Mouse (Mus musculus): ENCODE data around the gene Gm20696. TPM values are rescaled to one million over a fixed set of nuclear protein-coding genes. Genes with fewer than 3 reads are reported as not detected.

The Gm20696 gene
- polyA plus RNA-seq, 1 experiment from 2014 or later, result 2.7 TPM

DNA sequence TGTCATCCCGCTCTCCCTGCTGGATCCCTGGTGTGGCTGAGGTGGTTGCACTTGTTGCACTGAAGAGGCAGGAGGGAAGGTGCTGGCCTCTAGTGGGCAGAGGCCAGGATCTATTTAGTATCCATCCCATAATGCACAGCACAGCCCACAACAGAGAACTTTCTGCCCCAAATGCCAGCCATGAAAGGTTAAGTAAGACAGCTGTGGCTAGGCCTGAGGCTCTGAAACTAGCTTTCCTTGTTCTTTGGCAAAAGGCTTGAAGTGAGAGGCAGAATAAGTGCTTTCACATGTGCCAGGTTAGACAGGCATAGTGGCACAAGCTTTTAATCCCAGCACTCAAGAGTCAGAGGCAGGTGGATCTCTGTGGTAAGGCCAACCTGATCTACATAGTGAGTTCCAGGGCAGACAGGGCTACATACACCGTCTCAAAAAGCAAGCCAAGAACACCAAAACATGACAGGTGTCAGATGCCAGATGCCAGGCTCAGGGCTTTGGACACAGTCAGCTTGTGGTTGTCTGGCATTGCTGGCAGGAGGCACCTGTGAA, 281.5 kb downstream of the Gm20696 start:
- Histone ChIP-seq H3K27me3 (no peaks in the 10 kb centered on the region), H3K4me1 (replicated peaks) (peaks cover 7% of the 10 kb centered on the region; the same call in 1 of the 2 replicates), H3K27ac (replicated peaks) (no peak overlapping the region), H3K9me3 (no peaks in the 10 kb centered on the region), H3K4me3 (no peak overlapping the region), H3K36me3 (no peaks in the 10 kb centered on the region), H3K9ac (no peak overlapping the region), H3K4me2 (no peak overlapping the region)
- 90% methylated on average over 2 of the region's 2 CpGs for WGBS
- ATAC-seq (ENCODE audit: low read depth), result no peak

DNA sequence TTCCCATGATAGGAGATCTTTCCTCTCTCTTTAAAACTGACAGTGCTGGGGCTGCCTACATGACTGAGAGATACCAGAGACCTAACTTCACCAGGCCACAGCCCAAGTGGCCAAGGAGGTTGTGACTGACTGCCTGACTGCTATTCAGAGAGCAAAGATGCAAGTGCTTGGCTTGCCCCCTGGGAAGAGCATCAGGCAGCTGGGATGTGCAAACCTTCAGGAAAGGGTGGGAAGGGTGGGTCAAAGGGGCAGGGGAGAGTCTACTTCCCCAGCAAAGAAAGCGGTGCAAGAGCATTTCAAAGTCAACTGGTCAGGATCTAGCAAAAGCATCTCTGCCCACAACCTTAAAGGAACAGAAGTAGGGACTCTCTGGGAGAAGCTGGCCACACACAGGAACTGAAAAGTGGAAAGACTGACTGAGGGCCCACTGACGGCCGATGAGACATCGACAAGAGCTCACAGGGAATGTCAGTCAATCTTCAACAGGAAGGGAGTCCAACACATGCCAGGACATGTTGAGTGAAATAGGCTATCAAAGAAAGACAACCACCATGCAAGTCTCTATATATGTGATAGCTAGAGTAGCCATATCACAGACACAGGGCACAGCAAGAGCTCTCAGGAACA, 282.6 kb downstream of the Gm20696 start:
- no peak overlapping the region for H3K4me2 ChIP-seq
- peak overlapping the region; percentile 26; the same call in 1 of the 2 replicates for H3K9ac ChIP-seq
- no peaks in the 10 kb centered on the region for H3K36me3 ChIP-seq
- H3K27me3 ChIP-seq, result no peaks in the 10 kb centered on the region
- H3K4me3 ChIP-seq, result no peak overlapping the region
- no peak overlapping the region for H3K27ac ChIP-seq (replicated peaks)
- 84% methylated on average over 4 of the region's 4 CpGs for WGBS
- peaks cover 7% of the 10 kb centered on the region; the same call in 1 of the 2 replicates for H3K4me1 ChIP-seq (replicated peaks)
- H3K9me3 ChIP-seq, result no peaks in the 10 kb centered on the region
- no peak for ATAC-seq (ENCODE audit: low read depth)

DNA sequence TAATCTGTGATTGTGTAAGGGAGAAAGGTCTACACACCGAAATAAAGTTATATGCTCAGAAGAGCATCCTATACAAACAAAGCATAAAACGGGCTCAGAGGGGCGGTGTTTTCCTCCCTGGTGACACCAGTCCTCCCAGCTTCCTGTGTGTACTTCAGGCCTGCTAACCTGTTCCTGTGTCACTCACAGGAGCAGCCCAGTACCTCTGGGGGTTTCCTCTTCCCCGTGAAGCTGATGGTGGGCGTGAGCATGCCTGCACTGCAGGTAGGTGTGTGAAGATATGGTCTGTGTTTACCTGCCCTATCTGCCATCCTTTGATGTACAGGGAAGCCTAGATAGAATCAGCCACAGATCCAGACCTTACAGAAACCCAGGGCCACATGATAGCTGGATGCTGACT, 286.5 kb downstream of the Gm20696 start:
- Histone ChIP-seq H3K9me3 (no peaks in the 10 kb centered on the region), H3K36me3 (no peaks in the 10 kb centered on the region), H3K4me3 (no peak overlapping the region), H3K9ac (no peak overlapping the region), H3K4me1 (replicated peaks) (peaks cover 34% of the 10 kb centered on the region), H3K27me3 (no peaks in the 10 kb centered on the region), H3K4me2 (no peak overlapping the region), H3K27ac (replicated peaks) (no peak overlapping the region)
- ATAC-seq (ENCODE audit: low read depth), result no peak
- WGBS, result 91% methylated on average over 5 of the region's 5 CpGs

DNA sequence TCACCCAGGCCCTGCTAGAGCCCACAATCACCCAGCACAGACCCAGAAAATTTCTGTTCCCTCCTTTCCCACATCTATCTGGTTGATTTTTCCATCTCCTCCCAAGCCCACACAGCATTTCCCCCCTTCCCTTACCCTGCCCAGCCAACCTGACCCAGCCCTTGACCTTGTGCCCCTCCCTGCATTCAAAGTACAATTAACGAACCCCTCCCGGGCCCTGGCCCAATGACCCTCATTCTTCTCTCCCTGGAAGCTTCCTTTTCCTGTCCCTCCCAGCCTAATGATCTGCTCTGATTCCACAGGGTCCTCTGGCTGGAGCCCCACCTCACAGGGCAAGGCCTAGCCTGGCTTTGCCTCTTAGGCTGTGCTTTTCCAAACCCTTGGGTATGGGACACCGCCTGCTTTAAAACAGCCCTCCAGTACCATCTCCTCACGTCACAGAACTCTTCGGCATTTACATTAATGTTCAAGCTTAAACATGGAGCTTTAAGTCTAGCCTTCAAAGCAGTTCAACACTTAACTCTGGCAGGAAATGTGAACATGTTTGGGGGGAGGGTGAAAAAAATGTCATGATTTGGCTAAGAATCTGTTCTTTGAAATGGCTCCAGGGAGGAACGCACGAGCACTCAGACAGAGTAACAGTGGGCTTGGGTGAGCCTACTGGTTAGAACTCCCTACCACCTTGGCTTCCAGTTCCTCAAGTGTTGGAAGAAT, 287.4 kb downstream of the Gm20696 start:
- ATAC-seq (ENCODE audit: low read depth), result no peak
- H3K4me2 ChIP-seq, result no peak overlapping the region
- H3K9me3 ChIP-seq, result no peaks in the 10 kb centered on the region
- 0 out of 2 replicates have a peak overlapping the region, but pooled peaks have one; percentile 5 for H3K27ac ChIP-seq (replicated peaks)
- WGBS, result 72% methylated on average over 7 of the region's 7 CpGs
- peaks cover 44% of the 10 kb centered on the region for H3K4me1 ChIP-seq (replicated peaks)
- H3K9ac ChIP-seq, result no peak overlapping the region
- no peaks in the 10 kb centered on the region for H3K27me3 ChIP-seq
- no peaks in the 10 kb centered on the region for H3K36me3 ChIP-seq
- H3K4me3 ChIP-seq, result no peak overlapping the region

DNA sequence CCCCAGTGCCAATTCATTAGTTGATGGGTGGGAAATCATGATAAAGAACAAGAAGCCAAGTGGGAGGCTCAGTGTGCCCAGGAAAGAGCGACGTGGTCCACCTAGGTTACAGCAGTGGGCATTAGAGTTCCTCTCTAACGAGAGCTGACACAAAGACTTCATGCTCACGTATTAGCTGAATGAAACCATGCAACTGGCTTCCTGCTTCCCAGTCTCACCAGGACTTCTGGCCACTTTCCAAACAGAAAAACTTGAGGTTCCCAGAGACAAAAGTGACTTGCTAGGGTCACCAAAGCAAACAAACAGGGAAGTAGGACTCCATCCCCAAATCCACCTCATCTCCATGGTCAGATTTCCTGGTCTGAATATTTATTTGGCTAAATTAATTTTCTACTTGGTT, 288.9 kb downstream of the Gm20696 start:
- Histone ChIP-seq H3K4me2 (no peak overlapping the region), H3K9ac (no peak overlapping the region), H3K36me3 (no peaks in the 10 kb centered on the region), H3K4me3 (no peak overlapping the region), H3K27ac (replicated peaks) (peak overlapping the region; percentile 9; the same call in 1 of the 2 replicates), H3K9me3 (no peaks in the 10 kb centered on the region), H3K4me1 (replicated peaks) (peaks cover 40% of the 10 kb centered on the region), H3K27me3 (no peaks in the 10 kb centered on the region)
- ATAC-seq (ENCODE audit: low read depth), result no peak
- WGBS, result 63% methylated on average over 4 of the region's 4 CpGs

DNA sequence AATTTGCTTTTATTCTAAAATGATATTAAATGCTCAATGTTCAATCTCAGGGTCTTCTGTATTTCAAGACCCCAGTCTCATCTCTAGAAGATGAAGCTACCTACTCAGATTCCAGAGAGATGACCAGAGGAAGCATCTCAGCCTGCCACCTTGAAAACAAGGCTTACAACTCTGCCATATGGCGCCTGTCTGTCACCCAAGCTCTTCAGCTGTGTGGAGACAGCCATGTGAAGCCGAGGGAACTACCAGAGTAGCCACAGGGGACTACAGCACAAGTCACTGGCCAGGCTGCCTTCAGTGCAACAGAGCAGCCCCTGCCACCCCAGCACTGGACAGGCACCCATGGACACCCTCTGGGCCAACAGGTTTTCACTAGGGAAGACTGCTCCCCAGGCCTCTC, 289.5 kb downstream of the Gm20696 start:
- H3K4me2 ChIP-seq, result no peak overlapping the region
- no peaks in the 10 kb centered on the region for H3K9me3 ChIP-seq
- peak overlapping the region; percentile 9; the same call in 1 of the 2 replicates for H3K27ac ChIP-seq (replicated peaks)
- WGBS, result 66% methylated on average over 2 of the region's 2 CpGs
- no peaks in the 10 kb centered on the region for H3K27me3 ChIP-seq
- peaks cover 40% of the 10 kb centered on the region for H3K4me1 ChIP-seq (replicated peaks)
- no peak overlapping the region for H3K9ac ChIP-seq
- ATAC-seq (ENCODE audit: low read depth), result no peak
- H3K36me3 ChIP-seq, result no peaks in the 10 kb centered on the region
- no peak overlapping the region for H3K4me3 ChIP-seq

DNA sequence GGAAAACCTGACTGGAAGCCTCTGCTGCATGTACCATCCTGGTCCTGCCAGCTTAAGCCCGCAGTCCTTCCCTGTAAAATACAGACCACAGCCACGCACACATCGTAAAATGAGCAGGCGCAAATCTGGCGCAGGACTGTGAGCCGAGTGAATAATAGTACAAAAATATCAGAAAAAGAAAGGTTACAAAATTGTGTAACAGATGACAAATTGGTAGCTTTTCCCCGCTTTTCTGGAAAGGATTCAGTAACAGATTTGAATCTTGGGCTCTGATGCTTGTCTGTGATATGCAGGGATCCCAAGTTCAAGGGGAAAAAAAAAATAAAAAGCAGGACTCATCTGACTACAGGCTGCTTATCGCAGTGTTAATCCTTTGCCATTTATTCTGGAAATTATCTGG, 289.9 kb downstream of the Gm20696 start:
- 82% methylated on average over 8 of the region's 8 CpGs for WGBS
- no peak overlapping the region for H3K4me3 ChIP-seq
- no peak overlapping the region for H3K9ac ChIP-seq

DNA sequence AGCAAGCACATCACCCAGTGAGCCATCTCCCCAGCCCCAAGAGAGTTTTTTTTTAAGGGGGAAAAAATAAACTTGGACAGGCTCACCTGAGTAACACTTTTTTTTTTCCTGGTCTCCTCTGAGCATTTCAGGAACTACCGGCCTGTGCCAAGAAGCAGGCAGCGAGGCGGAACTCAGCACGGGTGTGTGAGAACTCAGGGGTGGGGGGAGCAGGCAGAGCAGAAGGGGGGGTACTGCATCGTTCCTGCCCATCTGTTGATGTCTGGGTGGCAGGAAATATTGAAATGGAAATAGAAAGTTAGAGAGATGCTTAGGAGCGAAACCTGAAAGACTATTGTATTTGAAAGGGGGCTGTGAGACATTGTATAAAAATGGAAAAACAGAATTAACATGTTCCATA, 290.7 kb downstream of the Gm20696 start:
- no peak for ATAC-seq (ENCODE audit: low read depth)
- no peaks in the 10 kb centered on the region for H3K36me3 ChIP-seq
- H3K9ac ChIP-seq, result no peak overlapping the region
- no peaks in the 10 kb centered on the region for H3K9me3 ChIP-seq
- WGBS, result 61% methylated on average over 6 of the region's 6 CpGs
- H3K4me1 ChIP-seq (replicated peaks), result peaks cover 40% of the 10 kb centered on the region
- no peak overlapping the region for H3K4me2 ChIP-seq
- H3K4me3 ChIP-seq, result no peak overlapping the region
- no peak overlapping the region for H3K27ac ChIP-seq (replicated peaks)
- H3K27me3 ChIP-seq, result no peaks in the 10 kb centered on the region

More for the DNA sequence above, 289.9 kb downstream of the Gm20696 start:
- Histone ChIP-seq H3K9me3 (no peaks in the 10 kb centered on the region), H3K36me3 (no peaks in the 10 kb centered on the region), H3K27ac (replicated peaks) (no peak overlapping the region), H3K27me3 (no peaks in the 10 kb centered on the region), H3K4me1 (replicated peaks) (peaks cover 40% of the 10 kb centered on the region), H3K4me2 (no peak overlapping the region)
- no peak for ATAC-seq (ENCODE audit: low read depth)

DNA sequence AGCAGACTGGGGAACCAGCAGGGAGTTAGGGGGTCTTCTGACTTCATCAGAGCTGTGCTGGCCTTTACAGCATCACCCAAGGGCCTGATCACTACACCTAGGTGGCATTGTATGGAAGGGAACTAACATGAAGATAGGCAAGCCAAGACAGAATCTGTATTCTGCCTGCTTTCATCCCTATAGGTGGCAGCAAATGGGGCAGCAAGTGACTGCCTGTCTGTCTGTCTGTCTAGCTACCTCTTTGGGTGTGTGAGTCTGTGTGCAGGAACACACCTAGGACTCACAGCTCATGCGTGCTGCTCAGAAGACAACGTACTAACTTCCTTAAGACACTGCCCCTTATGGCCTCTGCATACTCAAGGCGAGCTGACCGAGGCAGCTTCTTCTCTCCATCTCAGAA, 291.2 kb downstream of the Gm20696 start:
- no peak for ATAC-seq (ENCODE audit: low read depth)

DNA sequence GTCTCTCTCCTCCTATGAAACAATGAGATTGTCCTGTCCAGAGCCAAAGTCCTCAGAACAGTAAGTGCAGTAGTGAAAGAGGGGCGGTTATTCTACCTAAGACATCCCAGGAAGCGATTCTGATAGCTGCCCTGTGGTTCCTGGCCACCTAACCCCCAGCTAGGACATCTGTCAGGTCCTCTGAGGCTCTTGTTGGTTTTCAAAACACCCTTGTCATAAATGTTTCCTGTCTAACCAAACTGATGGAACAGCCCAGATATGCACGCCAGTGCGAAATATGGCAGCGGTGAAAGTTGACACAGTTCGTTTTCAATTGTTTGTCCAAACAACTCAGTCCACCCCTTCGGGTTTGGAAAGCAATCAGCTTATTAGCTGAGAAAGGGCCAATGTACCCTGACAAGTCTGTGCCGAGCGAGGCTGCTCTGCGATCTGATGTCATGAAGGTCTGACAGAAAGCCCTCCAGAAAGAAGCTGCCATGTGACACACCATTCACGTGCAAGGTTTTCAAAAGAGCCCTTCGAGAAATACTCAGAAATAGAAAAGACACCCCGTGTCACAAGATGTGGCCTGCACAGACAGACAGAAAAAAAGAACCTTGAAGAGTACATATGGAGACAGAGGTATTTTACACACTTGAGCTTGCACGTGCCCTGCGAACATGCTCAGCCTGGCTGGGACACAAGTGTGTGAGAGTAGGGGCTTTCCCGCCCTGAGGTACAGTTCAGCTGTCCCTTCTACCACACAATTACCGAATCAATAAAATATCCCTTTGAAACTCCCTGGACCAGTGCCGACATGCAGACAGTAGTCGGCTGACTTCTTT, 291.9 kb downstream of the Gm20696 start:
- WGBS, result 61% methylated on average over 19 of the region's 19 CpGs

More for the DNA sequence above, 291.2 kb downstream of the Gm20696 start:
- H3K4me1 ChIP-seq (replicated peaks), result peaks cover 40% of the 10 kb centered on the region
- H3K27ac ChIP-seq (replicated peaks), result no peak overlapping the region
- H3K4me3 ChIP-seq, result no peak overlapping the region
- H3K4me2 ChIP-seq, result no peak overlapping the region
- H3K9ac ChIP-seq, result no peak overlapping the region
- H3K9me3 ChIP-seq, result no peaks in the 10 kb centered on the region
- H3K36me3 ChIP-seq, result no peaks in the 10 kb centered on the region
- WGBS, result 67% methylated on average over 4 of the region's 4 CpGs
- H3K27me3 ChIP-seq, result no peaks in the 10 kb centered on the region

DNA sequence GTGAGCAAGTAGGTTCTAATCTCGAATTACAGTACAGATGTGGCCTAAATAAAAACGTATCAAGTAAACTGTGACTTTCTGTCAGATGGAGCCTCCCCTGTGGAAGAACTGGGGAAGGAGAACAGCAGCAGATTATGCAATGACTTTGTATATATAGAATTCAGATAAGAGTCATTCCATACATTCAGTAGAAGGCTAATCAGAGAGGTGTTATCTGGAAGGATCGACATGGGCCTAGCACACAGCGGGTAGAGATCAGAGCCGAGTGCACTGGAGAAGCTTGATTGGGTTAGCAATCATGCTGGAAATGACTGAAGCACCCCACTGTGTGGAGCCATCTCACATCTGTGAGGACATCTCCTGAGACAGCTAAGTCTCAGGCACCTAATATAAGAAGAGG, 294.2 kb downstream of the Gm20696 start:
- no peak overlapping the region for H3K27ac ChIP-seq (replicated peaks)
- H3K4me2 ChIP-seq, result no peak overlapping the region
- H3K4me1 ChIP-seq (replicated peaks), result peaks cover 35% of the 10 kb centered on the region
- no peak overlapping the region for H3K9ac ChIP-seq
- no peaks in the 10 kb centered on the region for H3K36me3 ChIP-seq
- no peaks in the 10 kb centered on the region for H3K9me3 ChIP-seq
- no peak for ATAC-seq (ENCODE audit: low read depth)
- H3K4me3 ChIP-seq, result no peak overlapping the region
- H3K27me3 ChIP-seq, result no peaks in the 10 kb centered on the region
- 89% methylated on average over 5 of the region's 5 CpGs for WGBS

More for the DNA sequence above, 291.9 kb downstream of the Gm20696 start:
- Histone ChIP-seq H3K4me3 (no peak overlapping the region), H3K27ac (replicated peaks) (0 out of 2 replicates have a peak overlapping the region, but pooled peaks have one; percentile 15), H3K9me3 (no peaks in the 10 kb centered on the region), H3K36me3 (no peaks in the 10 kb centered on the region), H3K4me1 (replicated peaks) (peaks cover 40% of the 10 kb centered on the region), H3K27me3 (no peaks in the 10 kb centered on the region), H3K9ac (0 out of 2 replicates have a peak overlapping the region, but pooled peaks have one; percentile 22), H3K4me2 (no peak overlapping the region)
- ATAC-seq (ENCODE audit: low read depth), result no peak

DNA sequence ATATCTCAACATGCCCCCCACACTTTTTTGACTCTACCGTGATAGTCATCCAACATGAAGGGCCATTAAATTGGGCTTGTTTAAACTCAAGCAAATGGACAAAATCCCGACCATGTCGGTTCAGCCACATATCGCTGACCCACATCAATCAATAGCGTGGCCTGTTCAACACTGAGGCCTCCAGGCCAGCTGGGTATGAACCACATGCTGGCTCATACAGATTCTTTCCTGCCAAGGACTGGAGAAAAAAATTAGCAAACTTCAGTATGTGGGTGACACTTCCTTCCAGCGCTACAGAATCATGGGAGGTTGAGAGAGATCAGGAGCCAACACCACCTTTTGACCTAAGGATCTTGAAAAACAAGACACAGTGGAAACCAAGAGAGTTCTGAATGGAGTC, 294.6 kb downstream of the Gm20696 start:
- no peak overlapping the region for H3K4me2 ChIP-seq
- H3K27ac ChIP-seq (replicated peaks), result no peak overlapping the region
- H3K9ac ChIP-seq, result no peak overlapping the region
- no peak for ATAC-seq (ENCODE audit: low read depth)
- 90% methylated on average over 6 of the region's 6 CpGs for WGBS
- H3K4me3 ChIP-seq, result no peak overlapping the region
- H3K27me3 ChIP-seq, result no peaks in the 10 kb centered on the region
- H3K9me3 ChIP-seq, result no peaks in the 10 kb centered on the region
- peaks cover 31% of the 10 kb centered on the region for H3K4me1 ChIP-seq (replicated peaks)
- no peaks in the 10 kb centered on the region for H3K36me3 ChIP-seq
